In genomic region chr6:91105400-91106129, GRCm38 (mm10) we compare ENCODE assay signal across 13 mouse cellular contexts. TPM values are rescaled to one million over a fixed set of nuclear protein-coding genes. Genes with fewer than 3 reads are reported as not detected.
DNase-seq lines count a peak whose midpoint lies in the region; ATAC-seq and TF ChIP-seq lines count a peak whose summit lies in the region.
"Had no signal": no experiment of that assay in that cellular context is flagged by ENCODE, and none has a peak within 500 bp of the region (broad histone marks: within the 10 kb centered on the region; RNA-seq: fewer than 3 reads in every experiment).

No protein-coding gene starts in this region.

- 92% methylated on average over 2 of the region's 2 CpGs for whole genome bisulfite sequencing in midbrain, embryonic 14.5 days

- no peaks in the 10 kb centered on the region for H3K9me3 ChIP-seq in midbrain, embryonic 14.5 days (ENCODE audit: control insufficient read depth, low read length)
- H3K9me3 ChIP-seq: forebrain, embryonic 10.5 days; heart, embryonic 13.5 days; megakaryocyte, embryonic 14.5 days had no signal

- DNase-seq in CD4-positive helper T cell, adult 2 months (ENCODE audit: low read depth, low spot score) = peak; percentile 49
- DNase-seq in Patski (ENCODE audit: low read depth, low spot score) = no peak
- peak; percentile 36 to 73 for DNase-seq in kidney, postnatal 36 days
- DNase-seq in naive thymus-derived CD4-positive, alpha-beta T cell, adult 2 months (ENCODE audit: low read depth) = peak; percentile 71
- no peak for DNase-seq in midbrain, embryonic 14.5 days
- DNase-seq in ovary, adult 18-20 months (ENCODE audit: low spot score) = no peak
- no peak for DNase-seq in gastrocnemius, postnatal 10 days
- no peak for DNase-seq in yolk sac, embryonic 10.5 days (ENCODE audit: low spot score)
- DNase-seq: cerebellum, adult 9-10 months; layer of hippocampus, postnatal 36 days had no signal

- no peaks in the 10 kb centered on the region for H3K27me3 ChIP-seq in Patski
- H3K27me3 ChIP-seq in midbrain, embryonic 14.5 days (ENCODE audit: control insufficient read depth, insufficient read depth, low read length) = no peaks in the 10 kb centered on the region
- H3K27me3 ChIP-seq: heart, embryonic 13.5 days; megakaryocyte, embryonic 14.5 days had no signal

- H3K36me3 ChIP-seq in midbrain, embryonic 14.5 days (ENCODE audit: control insufficient read depth, insufficient read depth, low read length) = no peaks in the 10 kb centered on the region
- H3K36me3 ChIP-seq: heart, embryonic 13.5 days had no signal

- TF ChIP-seq CTCF in Patski (IDR thresholded peaks at IDR 0.05) = peak; percentile 45

- H3K9ac ChIP-seq in midbrain, embryonic 14.5 days (replicated peaks; ENCODE audit: low read length) = no peak overlapping the region
- H3K9ac ChIP-seq: heart, embryonic 13.5 days had no signal

- POLR2A ChIA-PET in Patski (lab: Charles Lee) = no interaction called here

- in situ Hi-C loops in Patski (cut with MboI; ENCODE audit: low pct_unique_long_range_greater_than_20kb) = loop anchor here (25.0 kb wide), 1 partner anchor 743 kb away; the partner anchor contains the start of gene Zxdc

- no peak overlapping the region for H3K27ac ChIP-seq in midbrain, embryonic 14.5 days (replicated peaks; ENCODE audit: low read depth, low read length)
- H3K27ac ChIP-seq: forebrain, embryonic 10.5 days had no signal

- no peak overlapping the region for H3K4me2 ChIP-seq in midbrain, embryonic 14.5 days (ENCODE audit: low read length)
- H3K4me2 ChIP-seq: heart, embryonic 13.5 days had no signal

- H3K4me1 ChIP-seq in midbrain, embryonic 14.5 days (ENCODE audit: control insufficient read depth, insufficient read depth, low read length) = no peaks in the 10 kb centered on the region

- ATAC-seq in Patski = no peak
- ATAC-seq in midbrain, embryonic 14.5 days (ENCODE audit: low FRiP score, low TSS enrichment) = no peak

- CTCF ChIA-PET in Patski (lab: Charles Lee) = interaction anchor here (0.9 to 1.8 kb wide), 5 partner anchors 8 to 48 kb away, joined by 3 to 6 read pairs (median 3); no protein-coding TSS in a partner anchor

- no peak overlapping the region for H3K4me3 ChIP-seq in midbrain, embryonic 14.5 days (replicated peaks; ENCODE audit: low read depth, low read length)
- H3K4me3 ChIP-seq: forebrain, embryonic 10.5 days; heart, embryonic 13.5 days; megakaryocyte, embryonic 14.5 days had no signal

RNA-seq across cellular contexts. Expression of gene Nup210, which starts 11.1 kb away (rescaled TPM):
- polyA plus RNA-seq in Patski (2021) = 33.0 TPM
- 17.1 and 28.0 TPM in 2 replicates for polyA plus RNA-seq in midbrain, embryonic 14.5 days (2014; fragmentation: Nextera tagmentation; extraction: Ambion mirVana)
- total RNA-seq in gastrocnemius, postnatal 10 days (2021) = 10 to 100 TPM; 20.6 to 27.9 TPM

RNA-seq across cellular contexts. Expression of gene Hdac11, which starts 50.9 kb away (rescaled TPM):
- 77.2 TPM for polyA plus RNA-seq in Patski (2021)
- 42.1 and 50.3 TPM in 2 replicates for polyA plus RNA-seq in midbrain, embryonic 14.5 days (2014; fragmentation: Nextera tagmentation; extraction: Ambion mirVana)
- total RNA-seq in gastrocnemius, postnatal 10 days (2021) = 10 to 100 TPM; 14.1 to 17.2 TPM

Comparison
In these comparisons a context has a peak if more than half of its experiments do, and no peak if none do; other contexts are left out.
1. DNase-seq: peak in CD4-positive helper T cell, adult 2 months (single experiment), kidney, postnatal 36 days (2 of 2) and naive thymus-derived CD4-positive, alpha-beta T cell, adult 2 months (single experiment); none in Patski (single experiment), midbrain, embryonic 14.5 days (single experiment), ovary, adult 18-20 months (single experiment), gastrocnemius, postnatal 10 days (single experiment) and yolk sac, embryonic 10.5 days (single experiment).